Mouse (Mus musculus): ENCODE data around the gene Atp8a1. TPM values are rescaled to one million over a fixed set of nuclear protein-coding genes. Genes with fewer than 3 reads are reported as not detected.

Gene Atp8a1
- polyA plus RNA-seq, 1 experiment from 2014 or later = 17.8 TPM

DNA sequence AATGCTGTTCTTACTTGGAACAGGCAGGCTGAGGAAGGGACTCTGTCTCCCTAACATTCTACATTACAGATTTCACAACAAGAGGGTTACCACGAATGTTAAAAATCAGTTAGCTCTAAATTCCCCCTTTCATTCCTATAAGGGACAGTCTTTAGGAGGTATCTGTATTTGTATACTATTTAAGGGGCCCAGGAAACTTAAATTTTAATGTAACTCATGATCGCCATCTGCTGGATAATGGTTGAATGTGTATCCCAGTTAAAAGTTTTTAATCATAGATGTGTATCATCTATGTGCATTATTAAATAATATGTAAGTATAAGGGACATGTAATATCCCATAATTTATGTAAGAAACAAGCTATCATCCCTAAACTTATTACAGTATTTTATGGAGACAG is 119.5 kb downstream of the Atp8a1 start:
- Histone ChIP-seq H3K4me1 (ENCODE audit: control insufficient read depth, insufficient read depth, low read length) (peaks cover 17% of the 10 kb centered on the region; the same call in 1 of the 2 replicates), H3K4me3 (ENCODE audit: low read length) (no peak overlapping the region), H3K9me3 (ENCODE audit: control insufficient read depth, low read length) (no peaks in the 10 kb centered on the region), H3K4me2 (replicated peaks; ENCODE audit: low read depth, low read length) (no peak overlapping the region), H3K36me3 (ENCODE audit: control insufficient read depth, insufficient read depth, low read length) (no peaks in the 10 kb centered on the region), H3K27me3 (ENCODE audit: control insufficient read depth, insufficient read depth, low read length) (no peaks in the 10 kb centered on the region), H3K9ac (ENCODE audit: low read depth, low read length) (no peak overlapping the region), H3K27ac (ENCODE audit: low read depth, low read length) (peak overlapping the region; percentile 71; the same call in 1 of the 2 replicates)
- ATAC-seq (ENCODE audit: low FRiP score, low TSS enrichment) = peak; percentile 38
- 8% methylated on average over 2 of the region's 2 CpGs for WGBS

DNA sequence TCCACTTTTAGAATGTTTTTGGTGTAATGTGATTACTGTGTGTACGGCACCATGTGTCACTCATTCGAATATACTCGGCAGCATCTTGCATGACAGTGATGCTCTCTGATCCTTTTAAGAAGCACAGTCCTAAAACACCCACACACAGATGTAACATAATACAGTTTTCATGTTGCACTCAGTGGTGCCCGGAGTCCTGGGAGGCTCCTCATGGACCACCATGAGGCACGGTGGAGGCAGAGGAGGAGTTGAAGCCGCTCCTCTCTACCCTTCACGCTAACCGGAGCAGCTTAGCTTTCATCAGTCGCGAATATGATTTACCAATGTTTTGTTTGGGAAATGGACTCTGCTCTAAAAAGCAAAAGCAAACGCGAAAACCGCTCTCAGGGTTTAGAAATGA is 120.4 kb downstream of the Atp8a1 start:
- H3K27ac ChIP-seq (ENCODE audit: low read depth, low read length) = peak overlapping the region; percentile 71
- peak overlapping the region; percentile 29 for H3K4me2 ChIP-seq (replicated peaks; ENCODE audit: low read depth, low read length)
- no peaks in the 10 kb centered on the region for H3K36me3 ChIP-seq (ENCODE audit: control insufficient read depth, insufficient read depth, low read length)
- no peaks in the 10 kb centered on the region for H3K9me3 ChIP-seq (ENCODE audit: control insufficient read depth, low read length)
- WGBS = 25% methylated on average over 13 of the region's 13 CpGs
- H3K4me1 ChIP-seq (ENCODE audit: control insufficient read depth, insufficient read depth, low read length) = 0 out of 2 replicates have a peak, but pooled peaks cover 11% of the 10 kb centered on the region
- peak; percentile 80 for ATAC-seq (ENCODE audit: low FRiP score, low TSS enrichment)
- H3K27me3 ChIP-seq (ENCODE audit: control insufficient read depth, insufficient read depth, low read length) = no peaks in the 10 kb centered on the region
- no peak overlapping the region for H3K9ac ChIP-seq (ENCODE audit: low read depth, low read length)
- H3K4me3 ChIP-seq (ENCODE audit: low read length) = no peak overlapping the region; the same call in 1 of the 2 replicates

DNA sequence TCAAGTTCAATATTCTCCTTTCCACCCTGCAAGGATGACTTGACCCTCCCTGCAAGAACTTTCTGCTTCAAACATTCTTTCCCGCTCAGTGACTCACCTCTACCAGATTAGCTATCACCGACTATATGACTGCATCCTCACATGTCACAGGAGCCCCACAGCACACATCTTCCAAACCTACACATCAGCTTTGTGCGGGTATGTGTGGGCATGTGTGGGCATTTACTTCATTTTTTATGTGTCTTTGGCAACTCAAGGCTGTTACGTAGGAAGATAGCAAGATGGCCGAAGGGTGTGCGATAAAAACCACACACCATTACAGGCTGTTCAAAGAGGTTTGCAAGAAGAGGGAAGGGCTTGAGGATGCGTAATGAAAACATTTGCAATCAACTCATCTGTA is 145.6 kb downstream of the Atp8a1 start:
- ATAC-seq (ENCODE audit: low FRiP score, low TSS enrichment) = no peak
- 93% methylated on average over 7 of the region's 7 CpGs for WGBS
- Histone ChIP-seq H3K36me3 (ENCODE audit: control insufficient read depth, insufficient read depth, low read length) (no peaks in the 10 kb centered on the region), H3K27me3 (ENCODE audit: control insufficient read depth, insufficient read depth, low read length) (no peaks in the 10 kb centered on the region), H3K4me2 (replicated peaks; ENCODE audit: low read depth, low read length) (no peak overlapping the region), H3K9me3 (ENCODE audit: control insufficient read depth, low read length) (no peaks in the 10 kb centered on the region), H3K4me1 (ENCODE audit: control insufficient read depth, insufficient read depth, low read length) (no peaks in the 10 kb centered on the region), H3K27ac (ENCODE audit: low read depth, low read length) (no peak overlapping the region), H3K9ac (ENCODE audit: low read depth, low read length) (no peak overlapping the region), H3K4me3 (ENCODE audit: low read length) (no peak overlapping the region)

DNA sequence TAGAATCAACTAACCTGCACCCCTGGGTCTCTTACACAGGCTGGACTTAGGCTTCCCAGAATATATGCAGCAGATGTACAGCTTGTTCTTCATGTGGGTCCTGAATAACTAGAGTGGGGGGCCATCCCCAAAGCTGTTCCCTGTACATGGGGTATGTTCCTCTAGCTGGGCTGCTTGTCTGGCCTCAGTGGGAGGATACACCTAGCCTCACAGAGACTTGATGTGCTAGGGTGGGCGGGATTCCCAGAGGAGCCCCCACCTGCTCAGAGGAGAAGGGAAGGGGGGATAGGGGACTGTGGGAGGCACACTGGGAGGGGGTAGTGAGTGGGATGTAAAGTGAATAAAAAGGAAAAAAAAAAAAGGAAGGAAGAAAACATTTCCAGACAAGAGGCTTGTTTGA is 147.8 kb downstream of the Atp8a1 start:
- Histone ChIP-seq H3K4me1 (ENCODE audit: control insufficient read depth, insufficient read depth, low read length) (no peaks in the 10 kb centered on the region), H3K36me3 (ENCODE audit: control insufficient read depth, insufficient read depth, low read length) (no peaks in the 10 kb centered on the region), H3K27ac (ENCODE audit: low read depth, low read length) (no peak overlapping the region), H3K9me3 (ENCODE audit: control insufficient read depth, low read length) (no peaks in the 10 kb centered on the region), H3K27me3 (ENCODE audit: control insufficient read depth, insufficient read depth, low read length) (no peaks in the 10 kb centered on the region), H3K4me3 (ENCODE audit: low read length) (no peak overlapping the region), H3K4me2 (replicated peaks; ENCODE audit: low read depth, low read length) (no peak overlapping the region), H3K9ac (ENCODE audit: low read depth, low read length) (no peak overlapping the region)
- WGBS = 88% methylated on average over 1 of the region's 1 CpGs
- ATAC-seq (ENCODE audit: low FRiP score, low TSS enrichment) = no peak

DNA sequence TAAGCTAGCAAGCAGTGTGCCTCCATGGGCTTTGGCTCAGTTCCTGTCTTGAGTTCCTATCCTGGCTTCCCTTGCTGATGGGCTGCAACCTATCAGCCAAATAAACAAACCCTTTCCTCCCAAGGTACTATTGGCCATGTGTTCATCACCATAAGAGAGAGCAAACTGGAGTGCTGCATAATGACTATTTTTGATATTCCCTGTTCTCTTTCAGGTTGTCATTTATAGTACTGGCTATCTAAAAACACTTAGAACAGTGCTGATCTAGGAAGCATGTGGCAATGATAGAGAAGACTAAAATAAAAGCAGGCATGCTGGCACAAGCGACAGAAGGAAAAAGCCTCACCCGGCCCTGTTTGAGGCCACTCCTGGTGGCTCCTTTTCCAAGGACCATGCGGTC is 149.1 kb downstream of the Atp8a1 start:
- no peaks in the 10 kb centered on the region for H3K4me1 ChIP-seq (ENCODE audit: control insufficient read depth, insufficient read depth, low read length)
- no peak for ATAC-seq (ENCODE audit: low FRiP score, low TSS enrichment)
- H3K36me3 ChIP-seq (ENCODE audit: control insufficient read depth, insufficient read depth, low read length) = no peaks in the 10 kb centered on the region
- H3K9ac ChIP-seq (ENCODE audit: low read depth, low read length) = no peak overlapping the region
- no peak overlapping the region for H3K4me3 ChIP-seq (ENCODE audit: low read length)
- no peaks in the 10 kb centered on the region for H3K27me3 ChIP-seq (ENCODE audit: control insufficient read depth, insufficient read depth, low read length)
- 95% methylated on average over 3 of the region's 3 CpGs for WGBS
- no peak overlapping the region for H3K27ac ChIP-seq (ENCODE audit: low read depth, low read length)
- no peak overlapping the region for H3K4me2 ChIP-seq (replicated peaks; ENCODE audit: low read depth, low read length)
- no peaks in the 10 kb centered on the region for H3K9me3 ChIP-seq (ENCODE audit: control insufficient read depth, low read length)

DNA sequence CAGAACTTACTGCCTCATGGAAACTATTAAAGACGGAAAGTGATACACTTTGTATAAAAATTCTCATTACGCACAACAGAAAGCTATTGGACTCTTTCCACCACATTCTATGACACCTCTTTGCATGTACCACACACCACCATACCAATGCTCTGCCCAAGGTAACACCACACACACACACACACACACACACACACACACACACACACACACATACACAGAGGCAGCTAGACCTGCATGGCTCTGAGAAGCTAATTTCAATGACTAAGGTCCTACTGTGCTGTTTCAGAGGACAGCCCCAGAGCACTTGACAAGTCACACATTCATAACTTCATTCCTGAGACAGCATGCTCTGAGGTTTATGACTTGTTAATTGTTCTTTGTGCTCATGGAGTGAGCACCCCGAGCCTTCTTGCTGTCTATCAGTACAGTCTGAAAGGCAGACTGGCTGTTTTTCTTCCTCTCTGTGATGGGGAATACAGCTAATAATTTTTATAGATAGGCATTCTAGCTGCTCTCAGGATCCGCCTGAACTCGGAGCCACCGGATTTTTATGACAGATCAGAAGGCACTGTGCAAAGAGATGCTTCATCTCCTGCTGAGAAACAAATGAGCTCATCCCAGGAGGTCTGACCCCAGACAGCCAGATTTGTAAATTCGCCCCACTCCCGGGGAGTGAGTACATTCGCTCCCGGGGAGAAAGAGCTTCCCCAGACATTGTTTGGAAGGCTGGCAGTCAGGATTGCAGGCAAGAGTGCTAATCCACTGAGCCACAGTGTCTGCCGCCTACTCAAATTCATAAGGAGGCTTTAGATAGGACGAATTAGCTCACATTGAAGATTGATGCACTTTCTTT is 150.3 kb downstream of the Atp8a1 start:
- 23% methylated on average over 12 of the region's 12 CpGs for WGBS
- no peak for ATAC-seq (ENCODE audit: low FRiP score, low TSS enrichment)
- Histone ChIP-seq H3K4me2 (replicated peaks; ENCODE audit: low read depth, low read length) (no peak overlapping the region), H3K9ac (ENCODE audit: low read depth, low read length) (no peak overlapping the region), H3K4me1 (ENCODE audit: control insufficient read depth, insufficient read depth, low read length) (no peaks in the 10 kb centered on the region), H3K36me3 (ENCODE audit: control insufficient read depth, insufficient read depth, low read length) (no peaks in the 10 kb centered on the region), H3K4me3 (ENCODE audit: low read length) (no peak overlapping the region), H3K9me3 (ENCODE audit: control insufficient read depth, low read length) (no peaks in the 10 kb centered on the region), H3K27me3 (ENCODE audit: control insufficient read depth, insufficient read depth, low read length) (no peaks in the 10 kb centered on the region), H3K27ac (ENCODE audit: low read depth, low read length) (no peak overlapping the region)

DNA sequence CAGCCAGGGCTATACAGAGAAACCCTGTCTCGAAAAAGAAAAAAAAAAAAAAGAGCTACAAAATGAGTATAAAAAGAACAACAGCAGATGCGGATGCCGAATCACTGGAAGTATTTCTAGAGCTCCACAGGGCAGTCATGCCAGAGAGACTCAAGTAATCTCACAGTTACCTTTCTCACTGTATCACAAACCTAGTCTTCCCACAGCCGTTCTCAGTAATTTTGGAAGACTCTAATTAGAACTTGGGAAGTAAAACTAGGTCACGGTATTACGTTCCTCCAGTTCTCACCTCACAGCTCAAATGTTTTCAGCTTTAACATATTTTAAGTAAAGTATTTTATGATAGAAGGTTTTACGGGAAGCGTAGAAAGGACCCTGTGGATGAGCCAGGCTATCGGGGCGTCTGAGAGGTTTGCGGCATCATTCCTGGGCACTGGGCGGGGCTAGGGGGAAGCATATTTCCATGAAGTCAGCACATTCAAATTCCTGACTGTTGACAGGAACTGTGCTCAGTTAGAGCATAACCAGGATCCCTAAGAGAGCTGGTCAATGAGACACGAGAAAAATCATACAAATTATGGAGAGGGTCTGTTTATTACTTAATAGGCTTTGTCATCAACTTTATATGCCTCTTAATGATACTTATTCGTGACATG is 152.1 kb downstream of the Atp8a1 start:
- no peak overlapping the region for H3K4me2 ChIP-seq (replicated peaks; ENCODE audit: low read depth, low read length)
- no peak overlapping the region for H3K4me3 ChIP-seq (ENCODE audit: low read length)
- ATAC-seq (ENCODE audit: low FRiP score, low TSS enrichment) = no peak
- no peaks in the 10 kb centered on the region for H3K36me3 ChIP-seq (ENCODE audit: control insufficient read depth, insufficient read depth, low read length)
- H3K4me1 ChIP-seq (ENCODE audit: control insufficient read depth, insufficient read depth, low read length) = no peaks in the 10 kb centered on the region
- H3K9ac ChIP-seq (ENCODE audit: low read depth, low read length) = no peak overlapping the region
- no peak overlapping the region for H3K27ac ChIP-seq (ENCODE audit: low read depth, low read length)
- 88% methylated on average over 14 of the region's 14 CpGs for WGBS
- no peaks in the 10 kb centered on the region for H3K27me3 ChIP-seq (ENCODE audit: control insufficient read depth, insufficient read depth, low read length)
- no peaks in the 10 kb centered on the region for H3K9me3 ChIP-seq (ENCODE audit: control insufficient read depth, low read length)

DNA sequence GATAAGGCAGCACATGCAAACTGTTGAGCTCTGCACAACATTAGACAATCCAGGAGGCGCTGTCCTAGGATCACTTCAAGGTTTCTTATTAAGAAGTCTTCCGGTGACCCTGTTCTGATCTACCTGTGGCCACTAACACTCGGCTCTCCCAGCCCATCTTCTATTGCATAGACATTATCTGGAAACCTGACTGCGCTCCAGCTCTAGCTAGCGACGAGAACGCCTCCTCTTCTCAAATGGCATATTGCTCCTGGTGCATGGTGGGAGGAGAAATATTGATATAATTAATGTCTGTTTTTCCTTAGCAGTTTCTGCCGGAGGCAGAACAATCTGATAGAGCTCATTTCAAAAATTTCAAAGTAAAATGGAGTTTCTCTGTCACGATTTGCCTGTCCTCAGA is 156.9 kb downstream of the Atp8a1 start:
- WGBS = 90% methylated on average over 9 of the region's 9 CpGs
- no peak overlapping the region for H3K4me3 ChIP-seq (ENCODE audit: low read length)
- H3K36me3 ChIP-seq (ENCODE audit: control insufficient read depth, insufficient read depth, low read length) = no peaks in the 10 kb centered on the region
- H3K9ac ChIP-seq (ENCODE audit: low read depth, low read length) = no peak overlapping the region
- no peak overlapping the region for H3K4me2 ChIP-seq (replicated peaks; ENCODE audit: low read depth, low read length)
- no peaks in the 10 kb centered on the region for H3K9me3 ChIP-seq (ENCODE audit: control insufficient read depth, low read length)
- no peak for ATAC-seq (ENCODE audit: low FRiP score, low TSS enrichment)
- H3K4me1 ChIP-seq (ENCODE audit: control insufficient read depth, insufficient read depth, low read length) = no peaks in the 10 kb centered on the region
- H3K27me3 ChIP-seq (ENCODE audit: control insufficient read depth, insufficient read depth, low read length) = no peaks in the 10 kb centered on the region
- H3K27ac ChIP-seq (ENCODE audit: low read depth, low read length) = no peak overlapping the region

DNA sequence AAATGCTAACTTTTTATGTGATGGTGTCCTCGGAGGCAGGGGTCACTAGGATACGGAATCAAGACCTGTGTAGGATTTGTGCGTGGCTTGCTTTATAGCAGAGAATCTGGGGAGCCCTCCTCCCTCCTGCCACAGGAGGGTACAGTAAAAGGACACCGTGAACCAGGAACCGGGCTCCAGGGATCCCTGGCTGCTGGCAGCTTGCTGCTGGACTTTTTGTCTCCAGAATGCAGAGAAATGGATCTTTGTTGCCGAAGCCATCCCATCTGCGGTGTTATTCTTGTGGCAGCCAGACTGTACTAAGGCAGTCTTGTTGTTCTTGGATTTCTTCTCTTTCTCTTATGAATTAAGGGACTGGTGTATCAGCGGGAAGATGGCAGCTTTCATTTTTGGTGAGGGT is 159.2 kb downstream of the Atp8a1 start:
- Histone ChIP-seq H3K9ac (ENCODE audit: low read depth, low read length) (no peak overlapping the region), H3K27me3 (ENCODE audit: control insufficient read depth, insufficient read depth, low read length) (no peaks in the 10 kb centered on the region), H3K4me2 (replicated peaks; ENCODE audit: low read depth, low read length) (no peak overlapping the region), H3K4me1 (ENCODE audit: control insufficient read depth, insufficient read depth, low read length) (no peaks in the 10 kb centered on the region), H3K36me3 (ENCODE audit: control insufficient read depth, insufficient read depth, low read length) (no peaks in the 10 kb centered on the region), H3K9me3 (ENCODE audit: control insufficient read depth, low read length) (no peaks in the 10 kb centered on the region), H3K4me3 (ENCODE audit: low read length) (no peak overlapping the region), H3K27ac (ENCODE audit: low read depth, low read length) (no peak overlapping the region)
- WGBS = 85% methylated on average over 8 of the region's 8 CpGs
- no peak for ATAC-seq (ENCODE audit: low FRiP score, low TSS enrichment)

All from kidney, embryonic 14.5 days (tissue).